Mouse (Mus musculus): ENCODE results near the gene Ptx4.

Gene Ptx4

GRCm38 (mm10) chr17:25115664-25116432 lies 4.7 kb upstream of the Ptx4 start, which contains the start of gene Telo2:
Telo2 (minus strand) TSS chr17:25115967.
- DNase-seq (ENCODE audit: low read depth) = peak; percentile 97

GRCm38 (mm10) chr17:25117263-25117662 lies 3.3 kb upstream of the Ptx4 start:
- peak; percentile 61 for DNase-seq (ENCODE audit: low read depth)

GRCm38 (mm10) chr17:25123979-25124378 lies 3.4 kb downstream of the Ptx4 start:
- peak; percentile 31 for DNase-seq (ENCODE audit: low read depth)

- peak; percentile 55 for DNase-seq (ENCODE audit: low read depth)
Observed at GRCm38 (mm10) chr17:25125442-25126060, 5.0 kb downstream of the Ptx4 start.

GRCm38 (mm10) chr17:25127079-25127478 lies 6.5 kb downstream of the Ptx4 start:
- peak; percentile 65 for DNase-seq (ENCODE audit: low read depth)

- no peak for DNase-seq (ENCODE audit: low read depth)
Observed at GRCm38 (mm10) chr17:25127681-25128080, 7.1 kb downstream of the Ptx4 start.

- DNase-seq (ENCODE audit: low read depth) = no peak
Observed at GRCm38 (mm10) chr17:25130060-25130459, 9.5 kb downstream of the Ptx4 start.

- peak; percentile 98 for DNase-seq (ENCODE audit: low read depth)
Observed at GRCm38 (mm10) chr17:25133275-25133698, 12.7 kb downstream of the Ptx4 start, which contains the start of gene Clcn7. Clcn7 (plus strand) TSS chr17:25133391.

GRCm38 (mm10) chr17:25135622-25136021 lies 15.1 kb downstream of the Ptx4 start:
- no peak for DNase-seq (ENCODE audit: low read depth)

- no peak for DNase-seq (ENCODE audit: low read depth)
Observed at GRCm38 (mm10) chr17:25138803-25139202, 18.2 kb downstream of the Ptx4 start.

- DNase-seq (ENCODE audit: low read depth) = peak; percentile 62
Observed at GRCm38 (mm10) chr17:25139960-25140359, 19.4 kb downstream of the Ptx4 start.

GRCm38 (mm10) chr17:25162161-25162560 lies 41.6 kb downstream of the Ptx4 start, which contains the start of gene Ccdc154:
Ccdc154 (plus strand) TSS chr17:25162461.
- no peak for DNase-seq (ENCODE audit: low read depth)

- no peak for DNase-seq (ENCODE audit: low read depth)
Observed at GRCm38 (mm10) chr17:25163387-25163786, 42.8 kb downstream of the Ptx4 start.

GRCm38 (mm10) chr17:25164770-25165169 lies 44.2 kb downstream of the Ptx4 start:
- DNase-seq (ENCODE audit: low read depth) = no peak

- peak; percentile 16 for DNase-seq (ENCODE audit: low read depth)
Observed at GRCm38 (mm10) chr17:25165970-25166671, 45.6 kb downstream of the Ptx4 start.

GRCm38 (mm10) chr17:25169706-25170105 lies 49.1 kb downstream of the Ptx4 start:
- DNase-seq (ENCODE audit: low read depth) = no peak

GRCm38 (mm10) chr17:25172558-25172957 lies 52.0 kb downstream of the Ptx4 start:
- DNase-seq (ENCODE audit: low read depth) = no peak

Measured in NIH3T3 (cell line).